Mouse (Mus musculus) cerebellum, postnatal 4 days (tissue): ENCODE measurements at regions not wholly inside any gene's neighbourhood (a gene's known extent, or its start where the extent isn't known, plus 50 kb on each side); places are given as distances from the start of the nearest gene placed in this dataset.
A peak's percentile ranks its signal among the peaks of the same experiment; 100 is the strongest.

Source experiments
- DNase-seq, 2 experiments: peaks; one replicate each; pipeline ENCODE4 v3.0.0; 2022; ENCODE audit warnings: low spot score in 2 of 2, mixed read lengths in 1 of 2

DNA sequence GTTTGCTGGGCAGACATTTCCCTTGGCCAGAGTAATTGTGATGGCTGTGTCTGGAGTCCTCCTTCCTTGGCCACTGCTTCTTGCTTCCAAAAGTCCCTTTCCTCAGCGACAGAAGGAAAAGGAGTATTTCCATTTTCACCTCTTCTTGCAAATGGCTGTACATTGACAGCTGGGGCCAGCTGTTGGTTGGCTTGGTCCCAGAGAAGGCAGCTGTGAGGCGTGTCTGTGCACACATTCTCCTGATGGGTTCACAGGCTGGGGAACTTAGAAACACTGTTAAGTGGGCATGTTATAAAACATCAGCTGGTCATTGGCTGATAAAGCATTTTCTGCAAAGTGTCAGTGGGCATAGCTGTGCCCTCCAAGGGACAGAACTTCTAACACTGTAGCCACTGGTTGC is 290.4 kb upstream of the Trpc7 start:
- no peak for DNase-seq

DNA sequence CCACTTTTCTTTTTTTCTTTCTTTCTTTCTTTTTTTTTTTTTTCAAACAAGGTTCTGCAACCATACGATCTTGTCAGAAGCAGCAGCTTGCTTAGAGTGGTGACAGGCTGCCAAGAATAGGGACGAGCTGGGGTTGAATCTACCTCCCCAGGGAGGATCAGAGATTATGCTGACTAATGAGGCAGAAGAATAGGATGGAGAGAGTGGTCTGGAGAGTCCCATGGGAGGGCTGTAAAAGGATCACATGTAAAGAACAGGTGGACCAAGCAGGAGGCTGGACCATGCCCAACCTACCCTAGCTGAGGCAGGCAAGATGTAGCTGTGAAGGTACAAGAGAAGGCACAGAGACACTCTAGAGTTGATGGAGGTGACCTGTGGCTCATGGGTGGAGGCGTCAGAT is 274.4 kb upstream of the Trpc7 start:
- peak in 1 of 2 experiments; percentile 4 for DNase-seq

DNA sequence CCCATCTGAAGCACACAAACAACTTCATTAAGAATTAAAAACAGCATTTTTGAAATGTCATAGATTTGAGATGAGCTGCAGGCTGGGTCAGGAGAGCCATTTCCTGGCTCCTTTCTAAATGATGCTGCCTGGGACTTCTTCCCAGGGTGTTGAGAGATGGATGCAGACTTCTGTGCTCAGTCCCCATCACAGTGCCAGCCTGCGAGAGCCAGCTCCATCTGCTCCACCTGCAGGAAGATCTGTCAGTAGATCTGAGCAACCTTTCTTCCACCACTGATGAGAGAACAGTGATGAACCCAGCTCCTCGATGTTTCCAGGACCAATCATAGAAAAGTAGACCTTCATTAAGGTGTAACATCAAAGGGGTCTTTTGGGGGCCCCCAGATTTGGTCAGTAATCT is 273.8 kb upstream of the Trpc7 start:
- no peak for DNase-seq

- DNase-seq: no peak
Observed at GRCm38 (mm10) chr13:57165367-57165766, 269.6 kb upstream of the Trpc7 start.

DNA sequence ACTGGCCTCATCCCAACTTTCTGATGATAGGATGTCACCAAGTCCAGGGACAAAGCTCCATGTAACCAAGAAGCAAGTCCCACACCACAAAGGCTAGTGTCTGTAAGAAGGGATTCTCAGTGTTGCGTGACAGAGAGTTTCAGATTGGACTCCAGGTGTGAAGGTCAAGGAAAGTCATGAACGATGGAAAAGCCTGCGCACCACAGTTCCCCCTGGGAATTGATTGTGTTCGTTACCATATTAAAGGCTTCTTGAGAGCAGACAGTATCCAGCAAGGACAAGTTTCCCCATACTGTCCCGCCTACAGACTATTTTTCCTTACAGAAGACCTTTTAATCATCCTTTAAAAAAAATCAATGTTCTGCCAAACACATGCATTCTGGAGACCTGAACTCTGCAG is 257.0 kb upstream of the Trpc7 start:
- no peak for DNase-seq

DNA sequence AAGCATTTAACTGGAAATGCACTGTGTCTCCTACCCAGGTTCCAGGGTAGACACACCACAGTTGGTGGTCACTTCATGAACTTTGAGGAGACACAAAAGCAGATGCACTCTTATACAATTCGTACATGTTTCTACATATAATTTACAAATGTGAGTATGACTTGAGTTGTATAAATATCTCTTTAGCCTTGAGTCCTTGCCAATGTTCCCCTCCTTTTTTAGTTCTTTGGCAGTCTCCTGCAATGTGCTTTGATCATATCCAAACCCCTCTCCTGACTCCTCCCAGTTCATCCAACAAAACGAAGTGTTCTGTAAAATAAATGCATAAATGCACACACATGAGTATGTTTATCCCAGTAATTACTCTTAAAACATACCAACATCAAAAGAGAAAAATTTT is 251.8 kb upstream of the Trpc7 start:
- no peak for DNase-seq

DNA sequence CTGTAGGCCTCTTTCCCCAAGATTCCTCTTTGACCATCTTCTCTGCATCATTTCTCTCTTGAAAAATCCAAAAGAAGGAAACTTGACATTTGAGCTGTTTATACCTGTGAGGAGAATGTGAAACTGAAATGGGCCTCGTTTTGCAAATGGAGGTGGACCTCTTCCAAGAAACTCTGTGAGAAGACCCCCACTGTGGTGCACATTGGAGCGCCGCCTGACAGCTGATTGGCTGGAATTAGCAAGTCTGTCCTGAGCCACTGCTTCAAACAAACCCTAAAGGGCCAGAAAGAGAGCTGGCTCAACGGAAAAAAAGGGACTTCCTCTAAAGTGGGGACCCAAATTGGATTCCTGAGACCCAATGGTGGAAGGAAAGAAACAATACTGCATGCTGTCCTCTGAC is 250.9 kb upstream of the Trpc7 start:
- DNase-seq: peak in 1 of 2 experiments; percentile 18

DNA sequence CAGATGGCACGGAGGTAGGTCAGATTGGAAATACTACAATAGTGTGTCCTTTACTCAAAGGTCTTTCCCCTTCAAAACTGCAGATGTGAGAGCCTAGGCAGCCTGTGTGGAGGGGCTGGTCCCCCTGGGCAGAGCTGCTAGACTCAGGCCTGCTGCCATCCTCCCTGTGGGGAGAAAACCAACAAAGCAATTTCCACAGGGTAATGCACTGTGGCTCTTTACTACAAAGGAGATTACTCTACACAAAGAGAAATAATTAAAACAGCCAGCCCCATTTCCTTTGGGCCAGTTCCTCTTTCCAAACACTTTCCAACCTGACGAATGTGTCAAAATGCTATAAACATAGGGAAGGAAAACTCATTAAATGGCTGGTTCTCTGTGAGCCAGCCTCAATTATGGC is 250.0 kb upstream of the Trpc7 start:
- DNase-seq: no peak

DNA sequence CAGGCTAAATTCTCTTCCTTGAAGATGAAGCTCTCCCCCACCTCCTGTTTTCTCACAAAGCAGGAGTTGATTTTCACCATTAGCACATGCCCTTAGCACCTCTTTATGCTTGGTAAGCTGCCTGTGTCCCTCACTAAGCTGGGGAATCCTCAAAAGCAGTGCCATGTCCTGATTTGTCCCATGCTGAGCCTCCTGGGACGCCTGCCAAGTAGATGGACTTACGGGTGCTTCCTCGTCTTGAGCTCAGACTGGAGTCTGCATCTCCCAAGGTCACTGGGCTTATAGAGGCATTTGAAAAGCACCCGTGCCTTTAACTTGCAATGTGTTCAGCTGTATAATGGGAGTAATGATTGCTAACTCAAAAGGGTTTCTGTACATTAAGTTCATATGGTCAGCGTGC is 247.1 kb upstream of the Trpc7 start:
- DNase-seq: peak in 1 of 2 experiments; percentile 29

GRCm38 (mm10) chr13:57142441-57142840 is 246.6 kb upstream of the Trpc7 start:
- DNase-seq: no peak

- no peak for DNase-seq
Observed at GRCm38 (mm10) chr13:57115936-57116335, 220.1 kb upstream of the Trpc7 start.

DNA sequence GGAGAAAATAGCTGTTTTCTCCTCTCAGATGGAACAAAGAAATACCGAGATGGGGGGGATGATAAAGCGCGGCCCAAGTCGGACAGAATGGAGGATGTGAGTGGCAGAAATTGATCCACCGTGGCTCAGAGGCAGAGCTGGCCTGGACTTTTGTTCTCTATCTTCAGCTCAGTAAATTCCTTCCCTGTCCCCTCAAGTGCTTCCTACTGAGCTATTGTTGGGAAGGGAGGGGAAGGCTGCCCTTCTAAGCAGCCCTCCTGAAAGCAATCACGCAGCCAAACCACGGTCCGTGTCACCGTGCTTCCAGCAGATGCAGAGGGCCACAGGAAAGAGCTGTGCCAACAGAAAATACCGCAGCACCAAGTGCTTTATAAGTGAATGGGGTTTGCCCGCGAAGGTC is 212.2 kb upstream of the Trpc7 start:
- no peak for DNase-seq

- DNase-seq: no peak
Observed at GRCm38 (mm10) chr13:57099601-57100000, 203.8 kb upstream of the Trpc7 start.

- DNase-seq: no peak
Observed at GRCm38 (mm10) chr13:57091886-57092285, 196.1 kb upstream of the Trpc7 start.

- DNase-seq: no peak
Observed at GRCm38 (mm10) chr13:57089381-57090075, 193.7 kb upstream of the Trpc7 start.

DNA sequence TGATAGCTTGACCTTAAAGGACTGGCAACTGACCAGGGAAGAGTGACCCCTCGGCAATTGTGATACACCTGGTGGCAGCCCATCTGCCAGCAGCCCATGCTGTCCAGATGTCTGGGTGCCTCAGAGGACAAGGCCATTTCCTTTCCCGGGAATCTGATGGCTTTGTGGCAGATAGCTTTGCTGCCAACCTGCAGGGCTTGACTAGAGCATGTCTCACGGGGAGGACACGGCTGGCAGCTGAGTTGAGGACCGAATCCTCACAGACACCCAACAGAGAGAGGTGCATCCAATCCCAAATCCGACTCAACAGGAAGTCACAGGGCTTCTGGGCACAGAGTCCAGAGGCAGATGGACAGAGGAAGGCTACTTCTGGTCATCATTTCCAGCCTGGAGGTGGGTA is 192.2 kb upstream of the Trpc7 start:
- DNase-seq: no peak

- DNase-seq: no peak
Observed at GRCm38 (mm10) chr13:57087398-57087797, 191.6 kb upstream of the Trpc7 start.

GRCm38 (mm10) chr13:57083751-57084150 is 188.0 kb upstream of the Trpc7 start:
- DNase-seq: peak in 1 of 2 experiments; percentile 26

DNA sequence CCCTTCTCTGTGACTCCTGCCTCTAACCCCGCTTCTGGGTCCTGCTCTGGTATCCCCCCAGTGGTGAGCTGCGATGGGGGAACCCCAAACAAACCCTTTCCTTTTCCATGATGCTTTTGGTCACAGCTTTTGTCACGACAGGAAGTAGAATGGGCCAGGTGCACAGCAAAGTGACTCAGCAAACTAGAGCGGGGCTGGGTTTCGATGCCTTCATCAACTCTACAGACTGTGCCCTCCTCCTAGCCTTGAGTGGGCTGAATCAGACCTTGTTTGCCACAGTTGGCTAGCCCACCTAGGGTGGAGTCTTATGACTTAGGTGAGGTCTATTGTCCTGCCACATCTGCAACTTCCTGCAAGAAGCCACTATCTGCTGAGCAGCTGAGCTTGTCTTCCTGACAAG is 174.7 kb upstream of the Trpc7 start:
- no peak for DNase-seq

DNA sequence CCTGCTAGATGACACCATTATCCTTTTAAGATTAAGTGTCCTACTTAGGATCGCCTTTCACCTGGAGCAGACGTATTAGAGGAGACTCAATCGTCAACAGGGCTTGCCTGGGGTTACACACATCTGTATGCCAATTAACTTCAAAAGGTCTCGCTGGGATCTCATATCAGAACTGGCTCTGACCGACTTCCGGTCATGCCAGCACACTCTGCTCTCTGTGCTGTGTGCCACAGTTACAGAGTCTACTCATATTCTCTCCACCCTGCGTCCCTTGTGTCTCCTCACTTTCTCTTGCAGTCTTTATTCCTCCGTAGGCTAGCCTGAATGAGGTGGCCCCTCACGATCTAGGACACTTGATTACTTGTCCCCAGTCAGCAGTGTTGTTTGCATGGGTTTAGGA is 165.9 kb upstream of the Trpc7 start:
- DNase-seq: no peak

GRCm38 (mm10) chr13:57061074-57061473 is 165.3 kb upstream of the Trpc7 start:
- peak in 1 of 2 experiments; percentile 13 for DNase-seq

DNA sequence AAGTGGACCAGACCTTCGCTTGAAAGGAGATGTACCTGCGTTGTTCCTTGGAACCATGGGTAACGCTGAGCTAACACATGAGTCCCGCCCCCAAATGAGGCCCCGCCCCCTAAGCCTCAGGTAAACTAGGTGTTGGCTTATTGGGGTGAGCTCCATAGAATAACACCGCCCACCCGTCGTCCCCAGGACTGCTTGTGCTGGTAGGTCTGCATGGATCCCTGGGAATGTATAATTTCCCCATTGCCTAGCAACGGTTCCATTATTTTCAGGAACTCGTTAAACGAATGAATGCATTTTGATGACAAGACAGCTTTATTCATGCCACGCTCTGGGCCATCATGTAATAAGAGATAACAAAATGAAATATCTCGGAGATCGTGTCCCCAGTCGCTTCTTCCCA is 161.0 kb upstream of the Trpc7 start:
- no peak for DNase-seq

- DNase-seq: no peak
Observed at GRCm38 (mm10) chr13:57055409-57056195, 159.8 kb upstream of the Trpc7 start.
